Mouse (Mus musculus) brain, embryonic 14.5 days (tissue): ENCODE measurements at regions not wholly inside any gene's neighbourhood (a gene's known extent, or its start where the extent isn't known, plus 50 kb on each side); places are given as distances from the start of the nearest gene placed in this dataset.

ENCODE experiments used
- CTCF ChIP-seq: fragments of 200-500 bp; IDR thresholded peaks from 2 replicates; pipeline ENCODE4 v1.5.1; 2012; ENCODE audit warnings: inconsistent platforms, mild to moderate bottlenecking, moderate library complexity, borderline replicate concordance; ENCODE audit not compliant: insufficient read depth, insufficient read length; ENCODE audit errors: extremely low read depth
- POLR2A ChIP-seq: fragments of 200-500 bp; IDR thresholded peaks from 2 replicates; pipeline ENCODE4 v1.6.1; 2012; ENCODE audit warnings: mild to moderate bottlenecking, inconsistent platforms, borderline replicate concordance; ENCODE audit not compliant: poor library complexity, insufficient read depth, insufficient read length, severe bottlenecking; ENCODE audit errors: extremely low read depth

- TF ChIP-seq POLR2A (no peak), CTCF (no peak)
Measured at GRCm38 (mm10) chr8:44082057-44082456, 372.2 kb upstream of the Adam34 start.
